Mouse (Mus musculus): ENCODE results near the gene Muc20. TPM values are rescaled to one million over a fixed set of nuclear protein-coding genes. Genes with fewer than 3 reads are reported as not detected.

Gene Muc20
- total RNA-seq, 2 experiments from 2014 or later, result 0.32 to 0.40 TPM

GRCm38 (mm10) chr16:32796676-32797425, 384 bp downstream of the Muc20 start:
- no peak for DNase-seq (ENCODE audit: low spot score)

- DNase-seq (ENCODE audit: low spot score), result no peak
Observed at GRCm38 (mm10) chr16:32795177-32795576, 2.1 kb downstream of the Muc20 start.

GRCm38 (mm10) chr16:32790056-32790455, 7.2 kb downstream of the Muc20 start:
- no peak for DNase-seq (ENCODE audit: low spot score)

- no peak for DNase-seq (ENCODE audit: low spot score)
Observed at GRCm38 (mm10) chr16:32784840-32785239, 12.4 kb downstream of the Muc20 start.

GRCm38 (mm10) chr16:32783324-32784062, 13.7 kb downstream of the Muc20 start:
- no peak for DNase-seq (ENCODE audit: low spot score)

- no peak for DNase-seq (ENCODE audit: low spot score)
Observed at GRCm38 (mm10) chr16:32778956-32779355, 18.3 kb downstream of the Muc20 start.

GRCm38 (mm10) chr16:32776676-32777075, 20.6 kb downstream of the Muc20 start:
- DNase-seq (ENCODE audit: low spot score), result no peak

GRCm38 (mm10) chr16:32766904-32767303, 30.3 kb downstream of the Muc20 start:
- DNase-seq (ENCODE audit: low spot score), result no peak

- DNase-seq (ENCODE audit: low spot score), result no peak
Observed at GRCm38 (mm10) chr16:32764961-32765360, 32.3 kb downstream of the Muc20 start.

GRCm38 (mm10) chr16:32764550-32764949, 32.7 kb downstream of the Muc20 start:
- no peak for DNase-seq (ENCODE audit: low spot score)

- no peak for DNase-seq (ENCODE audit: low spot score)
Observed at GRCm38 (mm10) chr16:32750242-32751127, 46.8 kb downstream of the Muc20 start.

GRCm38 (mm10) chr16:32745852-32746251, 51.4 kb downstream of the Muc20 start:
- no peak for DNase-seq (ENCODE audit: low spot score)

- no peak for DNase-seq (ENCODE audit: low spot score)
Observed at GRCm38 (mm10) chr16:32742712-32743111, 54.5 kb downstream of the Muc20 start.

- no peak for DNase-seq (ENCODE audit: low spot score)
Observed at GRCm38 (mm10) chr16:32741366-32741765, 55.9 kb downstream of the Muc20 start.

GRCm38 (mm10) chr16:32740003-32740663, 57.1 kb downstream of the Muc20 start:
- no peak for DNase-seq (ENCODE audit: low spot score)

GRCm38 (mm10) chr16:32736022-32736421, 61.2 kb downstream of the Muc20 start:
- DNase-seq (ENCODE audit: low spot score), result no peak

- no peak for DNase-seq (ENCODE audit: low spot score)
Observed at GRCm38 (mm10) chr16:32735586-32735985, 61.6 kb downstream of the Muc20 start, which contains the start of gene Muc4. Gene Muc4, plus strand, starts transcription at chr16:32735886.

- DNase-seq (ENCODE audit: low spot score), result no peak
Observed at GRCm38 (mm10) chr16:32733213-32733612, 64.0 kb downstream of the Muc20 start.

- no peak for DNase-seq (ENCODE audit: low spot score)
Observed at GRCm38 (mm10) chr16:32728730-32729129, 68.5 kb downstream of the Muc20 start.

- DNase-seq (ENCODE audit: low spot score), result no peak
Observed at GRCm38 (mm10) chr16:32728240-32728639, 69.0 kb downstream of the Muc20 start.
